Mouse (Mus musculus) testis, adult 2 months (tissue): ENCODE results near the gene Lrig1. TPM values are rescaled to one million over a fixed set of nuclear protein-coding genes. Genes with fewer than 3 reads are reported as not detected.
A peak's percentile ranks its signal among the peaks of the same experiment; 100 is the strongest.

Source experiments
- H3K27ac ChIP-seq: fragments of 200-500 bp; 2 replicates; pipeline ENCODE4 v1.5.1; 2012; ENCODE audit warnings: low read depth, low read length; ENCODE audit not compliant: control insufficient read depth, insufficient read depth
- H3K27me3 ChIP-seq: fragments of 200-500 bp; 2 replicates; pipeline ENCODE4 v1.6.1; 2012; ENCODE audit warnings: mild to moderate bottlenecking, low read length, moderate library complexity; ENCODE audit not compliant: control insufficient read depth, insufficient read depth
- H3K36me3 ChIP-seq: fragments of 200-500 bp; 2 replicates; pipeline ENCODE4 v1.6.1; 2012; ENCODE audit warnings: mild to moderate bottlenecking, low read length; ENCODE audit not compliant: control insufficient read depth, insufficient read depth
- H3K4me1 ChIP-seq: fragments of 200-500 bp; 2 replicates; pipeline ENCODE4 v1.6.1; 2012; ENCODE audit warnings: low read length; ENCODE audit not compliant: control insufficient read depth, insufficient read depth
- H3K4me3 ChIP-seq: fragments of 200-500 bp; 2 replicates; pipeline ENCODE4 v1.5.1; 2012; ENCODE audit warnings: low read depth, mild to moderate bottlenecking, low read length, moderate library complexity, mixed read lengths; ENCODE audit not compliant: control insufficient read depth
- CTCF ChIP-seq: fragments of 200-500 bp; IDR thresholded peaks from 2 replicates; pipeline ENCODE4 v1.5.1; 2012; ENCODE audit warnings: low read depth, mild to moderate bottlenecking, inconsistent platforms, low read length, moderate library complexity; ENCODE audit not compliant: control insufficient read depth, insufficient read depth, insufficient replicate concordance
- POLR2A ChIP-seq: fragments of 200-500 bp; IDR thresholded peaks from 2 replicates; pipeline ENCODE4 v1.6.1; 2012; ENCODE audit warnings: low read depth, mild to moderate bottlenecking, inconsistent platforms, low read length, moderate library complexity; ENCODE audit not compliant: control insufficient read depth
- polyA plus RNA-seq: library from polyadenylated mRNA; depleted of rRNA; stranded (reverse); fragments of >200 nt; gene quantifications from 2 replicates; pipeline ENCODE4 v1.2.3, GENCODE M21; 2012; rRNA removed

The Lrig1 gene
- polyA plus RNA-seq, result 2.9 and 3.3 TPM in 2 replicates

DNA sequence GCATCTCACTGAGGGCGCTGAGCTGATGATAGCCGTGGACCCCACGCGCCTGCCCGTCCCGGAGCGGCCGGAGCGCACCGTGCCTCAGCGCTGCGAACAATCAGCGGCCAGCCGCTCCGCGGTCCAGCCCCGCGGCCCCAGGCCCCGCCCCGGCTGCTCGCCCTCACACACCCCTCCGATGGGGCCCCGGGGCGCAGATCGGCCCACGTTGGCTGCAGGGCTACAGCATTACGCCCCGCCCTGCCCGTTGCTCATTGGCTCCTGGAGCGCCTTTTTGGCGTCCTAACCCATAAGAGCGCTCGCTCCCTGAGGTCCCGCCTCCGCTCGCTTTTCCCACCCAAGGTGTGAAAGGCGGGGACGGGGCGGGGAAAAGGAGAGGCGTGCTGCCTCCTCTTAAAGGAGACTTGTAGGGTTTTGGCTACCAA lies at the start of gene Lrig1:
Gene Lrig1 (minus strand): TSS at position 92 of the 425 bp plus-strand sequence.
- no peaks in the 10 kb centered on the region for H3K36me3 ChIP-seq
- no peak for TF ChIP-seq CTCF
- peak; percentile 76 for TF ChIP-seq POLR2A
- peak within 1 kb of the TSS; percentile 77 for H3K4me3 ChIP-seq
- H3K27ac ChIP-seq, result peak within 1 kb of the TSS; percentile 8
- H3K27me3 ChIP-seq, result no peaks in the 10 kb centered on the region
- peaks cover 5% of the 10 kb centered on the region for H3K4me1 ChIP-seq

- TF ChIP-seq POLR2A, result no peak
- no peaks in the 10 kb centered on the region for H3K36me3 ChIP-seq
- no peaks in the 10 kb centered on the region for H3K27me3 ChIP-seq
- H3K4me3 ChIP-seq, result no peak overlapping the region
- no peaks in the 10 kb centered on the region for H3K4me1 ChIP-seq
- H3K27ac ChIP-seq, result no peak overlapping the region
These were observed 49.7 kb upstream of the Lrig1 start for GRCm38 (mm10) chr6:94749626-94750025.

DNA sequence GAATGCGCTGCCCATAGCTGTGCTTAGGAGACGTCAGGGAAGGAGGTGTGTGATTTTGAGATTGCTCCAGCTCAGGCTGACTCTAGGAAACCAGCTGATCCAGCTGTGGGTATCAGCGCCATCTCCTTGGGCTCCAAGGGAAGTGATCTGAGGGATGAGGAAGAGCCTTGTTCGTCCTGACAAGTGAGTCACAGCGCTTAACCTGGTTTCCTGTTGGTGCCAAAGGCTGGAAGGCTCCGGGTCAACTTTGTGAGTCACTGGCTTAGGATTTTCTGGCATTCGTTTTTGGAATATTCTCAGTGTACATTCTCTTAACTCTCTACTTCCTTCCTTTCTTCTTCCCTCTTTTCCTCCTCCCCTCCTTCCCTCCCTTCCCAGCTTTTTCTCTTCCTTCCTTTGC lies 48.4 kb upstream of the Lrig1 start:
- H3K27me3 ChIP-seq, result no peaks in the 10 kb centered on the region
- H3K4me1 ChIP-seq, result no peaks in the 10 kb centered on the region
- no peaks in the 10 kb centered on the region for H3K36me3 ChIP-seq
- H3K4me3 ChIP-seq, result no peak overlapping the region
- H3K27ac ChIP-seq, result no peak overlapping the region
- TF ChIP-seq CTCF (no peak), POLR2A (no peak)

- no peaks in the 10 kb centered on the region for H3K36me3 ChIP-seq
- no peak overlapping the region for H3K4me3 ChIP-seq
- no peak for TF ChIP-seq POLR2A
- TF ChIP-seq CTCF, result no peak
- H3K4me1 ChIP-seq, result no peaks in the 10 kb centered on the region
- peak overlapping the region; percentile 33; the same call in 1 of the 2 replicates for H3K27ac ChIP-seq
- H3K27me3 ChIP-seq, result no peaks in the 10 kb centered on the region
These were observed 40.3 kb upstream of the Lrig1 start for GRCm38 (mm10) chr6:94740117-94740729.

GRCm38 (mm10) chr6:94738647-94739046 lies 38.7 kb upstream of the Lrig1 start:
- Histone ChIP-seq H3K36me3 (no peaks in the 10 kb centered on the region), H3K27me3 (no peaks in the 10 kb centered on the region), H3K4me1 (no peaks in the 10 kb centered on the region), H3K4me3 (no peak overlapping the region), H3K27ac (no peak overlapping the region)
- no peak for TF ChIP-seq POLR2A
- no peak for TF ChIP-seq CTCF

DNA sequence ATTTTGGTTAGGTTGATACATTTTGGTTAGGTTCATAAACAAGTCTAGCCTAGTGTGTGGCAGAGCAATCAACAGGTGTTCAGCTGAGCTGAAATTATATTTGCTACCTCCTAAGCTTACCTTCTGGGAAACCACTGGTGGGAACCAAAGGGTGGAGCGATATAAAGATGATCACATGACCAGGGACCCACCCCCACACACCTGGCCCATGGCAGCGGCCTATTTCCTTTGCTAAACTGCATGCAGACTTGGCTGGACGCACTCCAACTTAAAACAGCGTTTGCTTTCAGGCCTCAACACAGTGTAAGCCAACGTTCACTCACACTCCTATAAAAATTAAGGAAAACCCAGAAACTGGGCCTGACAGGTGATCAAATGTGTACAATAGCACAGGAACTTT lies 33.9 kb upstream of the Lrig1 start:
- Histone ChIP-seq H3K27ac (no peak overlapping the region), H3K27me3 (no peaks in the 10 kb centered on the region), H3K36me3 (no peaks in the 10 kb centered on the region), H3K4me1 (peaks cover 4% of the 10 kb centered on the region), H3K4me3 (no peak overlapping the region)
- no peak for TF ChIP-seq CTCF
- TF ChIP-seq POLR2A, result no peak

DNA sequence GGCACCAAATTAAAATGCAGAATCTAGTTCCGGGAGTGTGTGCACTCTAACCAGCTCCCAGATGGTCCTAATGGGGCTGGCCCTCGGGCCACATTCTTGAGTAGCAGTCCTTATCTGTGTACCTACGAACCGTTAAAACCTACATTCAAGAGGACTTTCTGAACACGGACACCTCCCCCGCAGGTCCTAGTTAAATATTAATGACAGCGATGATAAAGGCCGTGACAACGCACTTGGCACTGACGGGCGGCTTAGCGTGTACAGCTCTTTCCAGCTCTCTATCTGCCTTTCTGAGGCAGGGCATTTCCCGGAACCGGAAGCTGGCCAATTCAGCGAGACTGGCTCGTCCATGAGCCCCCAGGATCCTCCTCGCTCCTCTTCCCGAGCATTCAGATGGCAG lies 29.9 kb upstream of the Lrig1 start:
- Histone ChIP-seq H3K4me3 (peak overlapping the region; percentile 47), H3K27me3 (no peaks in the 10 kb centered on the region), H3K27ac (peak overlapping the region; percentile 24; the same call in 1 of the 2 replicates), H3K36me3 (no peaks in the 10 kb centered on the region), H3K4me1 (peaks cover 4% of the 10 kb centered on the region)
- TF ChIP-seq CTCF (no peak), POLR2A (peak; percentile 28; the same call in 1 of the 2 replicates)

GRCm38 (mm10) chr6:94729132-94729531 lies 29.2 kb upstream of the Lrig1 start:
- Histone ChIP-seq H3K36me3 (no peaks in the 10 kb centered on the region), H3K4me3 (no peak overlapping the region), H3K4me1 (peaks cover 4% of the 10 kb centered on the region), H3K27ac (no peak overlapping the region), H3K27me3 (no peaks in the 10 kb centered on the region)
- TF ChIP-seq POLR2A (no peak), CTCF (no peak)
